Mouse (Mus musculus): Measurements from ENCODE around the gene Tmtc3. TPM values are rescaled to one million over a fixed set of nuclear protein-coding genes. Genes with fewer than 3 reads are reported as not detected.

The Tmtc3 gene
- polyA plus RNA-seq (2012; rRNA removed) (16.2 and 19.0 TPM in 2 replicates), polyA plus RNA-seq (2014; fragmentation: Nextera tagmentation; extraction: Ambion mirVana) (23.5 TPM in 2 replicates)

GRCm38 (mm10) chr10:100487097-100487978 is at the start of gene Tmtc3, which contains the start of gene Cep290:
Gene Tmtc3, minus strand, starts transcription at chr10:100487350.
Gene Cep290, plus strand, starts transcription at chr10:100487558.
- DNase-seq (ENCODE audit: low spot score), result peak; percentile 99
- H3K4me3 ChIP-seq (replicated peaks; ENCODE audit: low read length), result peak within 1 kb of the TSS; percentile 86
- H3K9me3 ChIP-seq (ENCODE audit: control insufficient read depth, low read length), result no peaks in the 10 kb centered on the region
- WGBS, result under 1% methylated on average over 55 of the region's 63 CpGs
- H3K4me1 ChIP-seq (ENCODE audit: control insufficient read depth, insufficient read depth, low read length), result 0 out of 2 replicates have a peak, but pooled peaks cover 4% of the 10 kb centered on the region
- H3K4me2 ChIP-seq (replicated peaks; ENCODE audit: low read depth, low read length, severe bottlenecking), result peak within 1 kb of the TSS; percentile 82
- H3K27ac ChIP-seq (replicated peaks; ENCODE audit: low read depth, low read length), result peak within 1 kb of the TSS; percentile 73
- ATAC-seq (ENCODE audit: low FRiP score, low read depth), result peak; percentile 99
- H3K9ac ChIP-seq (ENCODE audit: low read depth, low read length, severe bottlenecking), result peak within 1 kb of the TSS; percentile 86
- H3K27me3 ChIP-seq (ENCODE audit: control insufficient read depth, insufficient read depth, low read length), result no peaks in the 10 kb centered on the region
- peak; percentile 92; the same call in 1 of the 2 replicates for TF ChIP-seq POLR2A (IDR thresholded peaks at IDR 0.05; ENCODE audit: borderline replicate concordance, extremely low read depth, insufficient read depth, insufficient read length)
- H3K36me3 ChIP-seq (ENCODE audit: control insufficient read depth, insufficient read depth, low read length), result no peaks in the 10 kb centered on the region

- no peak overlapping the region for H3K4me3 ChIP-seq (replicated peaks; ENCODE audit: low read length)
- H3K4me2 ChIP-seq (replicated peaks; ENCODE audit: low read depth, low read length, severe bottlenecking), result no peak overlapping the region
- H3K4me1 ChIP-seq (ENCODE audit: control insufficient read depth, insufficient read depth, low read length), result no peaks in the 10 kb centered on the region
- H3K9me3 ChIP-seq (ENCODE audit: control insufficient read depth, low read length), result no peaks in the 10 kb centered on the region
- no peak for ATAC-seq (ENCODE audit: low FRiP score, low read depth)
- H3K36me3 ChIP-seq (ENCODE audit: control insufficient read depth, insufficient read depth, low read length), result peaks cover 7% of the 10 kb centered on the region; the same call in 1 of the 2 replicates
- H3K9ac ChIP-seq (ENCODE audit: low read depth, low read length, severe bottlenecking), result no peak overlapping the region
- H3K27ac ChIP-seq (replicated peaks; ENCODE audit: low read depth, low read length), result no peak overlapping the region
- 92% methylated on average over 9 of the region's 9 CpGs for WGBS
- no peaks in the 10 kb centered on the region for H3K27me3 ChIP-seq (ENCODE audit: control insufficient read depth, insufficient read depth, low read length)
- no peak for DNase-seq (ENCODE audit: low spot score)
- no peak for TF ChIP-seq POLR2A (IDR thresholded peaks at IDR 0.05; ENCODE audit: borderline replicate concordance, extremely low read depth, insufficient read depth, insufficient read length)
These were observed 37.6 kb upstream of the Tmtc3 start for GRCm38 (mm10) chr10:100524499-100525390.

DNA sequence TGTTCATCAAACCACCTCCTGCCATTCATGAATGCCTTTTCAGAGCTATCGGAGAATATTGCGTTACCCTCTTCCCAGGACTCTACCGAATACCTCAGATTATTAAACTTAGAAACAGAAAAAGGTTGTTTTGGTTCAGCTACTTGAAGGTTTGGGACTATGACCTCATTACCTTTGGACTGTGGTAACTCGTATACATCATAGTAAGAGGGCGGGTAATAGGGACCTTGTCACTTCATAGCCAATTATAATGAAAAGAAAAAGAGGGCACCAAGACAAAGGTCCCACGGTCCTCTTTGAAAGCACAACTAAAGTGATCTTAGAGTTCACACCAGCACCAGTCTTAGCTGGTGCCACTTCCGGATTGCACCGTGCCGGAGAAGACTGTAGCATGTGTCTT is 35.2 kb upstream of the Tmtc3 start:
- H3K4me2 ChIP-seq (replicated peaks; ENCODE audit: low read depth, low read length, severe bottlenecking), result no peak overlapping the region
- no peaks in the 10 kb centered on the region for H3K27me3 ChIP-seq (ENCODE audit: control insufficient read depth, insufficient read depth, low read length)
- H3K27ac ChIP-seq (replicated peaks; ENCODE audit: low read depth, low read length), result no peak overlapping the region
- no peak overlapping the region for H3K9ac ChIP-seq (ENCODE audit: low read depth, low read length, severe bottlenecking)
- no peaks in the 10 kb centered on the region for H3K9me3 ChIP-seq (ENCODE audit: control insufficient read depth, low read length)
- 87% methylated on average over 9 of the region's 9 CpGs for WGBS
- DNase-seq (ENCODE audit: low spot score) (no peak), ATAC-seq (ENCODE audit: low FRiP score, low read depth) (no peak)
- TF ChIP-seq POLR2A (IDR thresholded peaks at IDR 0.05; ENCODE audit: borderline replicate concordance, extremely low read depth, insufficient read depth, insufficient read length), result no peak
- no peak overlapping the region for H3K4me3 ChIP-seq (replicated peaks; ENCODE audit: low read length)
- H3K4me1 ChIP-seq (ENCODE audit: control insufficient read depth, insufficient read depth, low read length), result no peaks in the 10 kb centered on the region
- H3K36me3 ChIP-seq (ENCODE audit: control insufficient read depth, insufficient read depth, low read length), result peaks cover 8% of the 10 kb centered on the region; the same call in 1 of the 2 replicates

- H3K9me3 ChIP-seq (ENCODE audit: control insufficient read depth, low read length), result no peaks in the 10 kb centered on the region
- no peaks in the 10 kb centered on the region for H3K4me1 ChIP-seq (ENCODE audit: control insufficient read depth, insufficient read depth, low read length)
- no peak for ATAC-seq (ENCODE audit: low FRiP score, low read depth)
- H3K4me2 ChIP-seq (replicated peaks; ENCODE audit: low read depth, low read length, severe bottlenecking), result no peak overlapping the region
- no peak overlapping the region for H3K4me3 ChIP-seq (replicated peaks; ENCODE audit: low read length)
- TF ChIP-seq POLR2A (IDR thresholded peaks at IDR 0.05; ENCODE audit: borderline replicate concordance, extremely low read depth, insufficient read depth, insufficient read length), result no peak
- H3K36me3 ChIP-seq (ENCODE audit: control insufficient read depth, insufficient read depth, low read length), result peaks cover 11% of the 10 kb centered on the region; the same call in 1 of the 2 replicates
- 57% methylated on average over 4 of the region's 4 CpGs for WGBS
- H3K9ac ChIP-seq (ENCODE audit: low read depth, low read length, severe bottlenecking), result no peak overlapping the region
- H3K27me3 ChIP-seq (ENCODE audit: control insufficient read depth, insufficient read depth, low read length), result no peaks in the 10 kb centered on the region
- DNase-seq (ENCODE audit: low spot score), result no peak
- no peak overlapping the region for H3K27ac ChIP-seq (replicated peaks; ENCODE audit: low read depth, low read length)
These were observed 34.5 kb upstream of the Tmtc3 start for GRCm38 (mm10) chr10:100521617-100522016.

DNA sequence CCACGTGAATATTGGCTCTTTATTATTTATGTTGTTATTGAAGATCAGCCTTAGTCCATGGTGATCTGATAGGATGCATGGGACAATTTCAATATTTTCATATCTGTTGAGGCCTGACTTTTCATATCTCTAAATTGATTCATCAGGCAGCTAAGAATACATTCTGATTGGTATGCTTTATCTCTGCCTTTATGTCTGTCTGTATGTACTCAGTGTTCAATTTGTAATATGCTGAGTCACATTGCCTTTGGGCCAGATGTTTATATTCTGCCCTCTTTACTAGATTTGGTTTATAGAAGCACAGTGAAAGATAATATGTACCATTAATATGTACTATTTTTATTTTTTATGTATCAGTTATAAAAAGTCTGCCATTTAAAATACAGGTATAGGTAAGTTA is 21.0 kb upstream of the Tmtc3 start:
- no peak overlapping the region for H3K4me3 ChIP-seq (replicated peaks; ENCODE audit: low read length)
- no peak for TF ChIP-seq POLR2A (IDR thresholded peaks at IDR 0.05; ENCODE audit: borderline replicate concordance, extremely low read depth, insufficient read depth, insufficient read length)
- no peaks in the 10 kb centered on the region for H3K4me1 ChIP-seq (ENCODE audit: control insufficient read depth, insufficient read depth, low read length)
- no peak overlapping the region for H3K27ac ChIP-seq (replicated peaks; ENCODE audit: low read depth, low read length)
- no peak overlapping the region for H3K9ac ChIP-seq (ENCODE audit: low read depth, low read length, severe bottlenecking)
- no peak for ATAC-seq (ENCODE audit: low FRiP score, low read depth)
- H3K27me3 ChIP-seq (ENCODE audit: control insufficient read depth, insufficient read depth, low read length), result no peaks in the 10 kb centered on the region
- DNase-seq (ENCODE audit: low spot score), result no peak
- WGBS, result 84% methylated on average over 1 of the region's 1 CpGs
- no peaks in the 10 kb centered on the region for H3K9me3 ChIP-seq (ENCODE audit: control insufficient read depth, low read length)
- peaks cover 23% of the 10 kb centered on the region for H3K36me3 ChIP-seq (ENCODE audit: control insufficient read depth, insufficient read depth, low read length)
- no peak overlapping the region for H3K4me2 ChIP-seq (replicated peaks; ENCODE audit: low read depth, low read length, severe bottlenecking)

Data from limb, embryonic 14.5 days (tissue).